In genomic region chr16:17809711-17810110, GRCm38 (mm10) we compare ENCODE assay signal across 8 mouse cellular contexts. TPM values are rescaled to one million over a fixed set of nuclear protein-coding genes. Genes with fewer than 3 reads are reported as not detected.
DNase-seq lines count a peak whose midpoint lies in the region; ATAC-seq and TF ChIP-seq lines count a peak whose summit lies in the region.

No protein-coding gene starts in this region.

- 31% methylated on average over 7 of the region's 7 CpGs for WGBS in olfactory bulb, adult 2 months

- TF ChIP-seq CTCF in olfactory bulb, adult 2 months (IDR thresholded peaks at IDR 0.05; ENCODE audit: insufficient read depth, low read depth, low read length): no peak

- H3K4me3 ChIP-seq in olfactory bulb, adult 2 months (ENCODE audit: insufficient read depth, low read depth, low read length): no peak overlapping the region

- DNase-seq in 3T3-L1 (ENCODE audit: low read depth, low spot score) (peak; percentile 99), adipocyte (ENCODE audit: low spot score) (peak; percentile 83)
- DNase-seq in gastrocnemius, postnatal 25 days: peak; percentile 78
- peak; percentile 38 to 49 for DNase-seq in kidney, postnatal 25 days
- DNase-seq in right cerebral cortex, postnatal 4 days: no peak
- no peak for DNase-seq in cerebellum, adult 8-10 months

- peak overlapping the region; percentile 21; the same call in 1 of the 2 replicates for H3K27ac ChIP-seq in olfactory bulb, adult 2 months (ENCODE audit: insufficient read depth, low read depth, low read length)

- no peak for ATAC-seq in megakaryocyte-erythroid progenitor cell, adult 5-6 weeks (replicated peaks; ENCODE audit: low FRiP score, low TSS enrichment, poor library complexity, severe bottlenecking)

- peaks cover 24% of the 10 kb centered on the region for H3K4me1 ChIP-seq in olfactory bulb, adult 2 months (ENCODE audit: control insufficient read depth, insufficient read depth, low read length)

- no peak for TF ChIP-seq POLR2A in olfactory bulb, adult 2 months (IDR thresholded peaks at IDR 0.05; ENCODE audit: insufficient read depth, low read depth, low read length)

RNA-seq across cellular contexts. Expression of gene Scarf2, which starts 12.6 kb away (rescaled TPM):
- 1 to 10 TPM; 4.7 to 5.4 TPM for total RNA-seq in gastrocnemius, postnatal 25 days (2021)
- polyA plus RNA-seq in olfactory bulb, adult 2 months (2012; ENCODE audit: insufficient read depth, insufficient read length, low replicate concordance, missing spikeins): not detected in 2 replicates
- not detected in 2 replicates for total RNA-seq in megakaryocyte-erythroid progenitor cell, adult 5-6 weeks (2014; fragmentation: Nextera tagmentation)
- total RNA-seq in megakaryocyte-erythroid progenitor cell, adult 5-6 weeks (2017): not detected in 2 replicates

RNA-seq across cellular contexts. Expression of gene B830017H08Rik, which starts 23.2 kb away (rescaled TPM):
- total RNA-seq in gastrocnemius, postnatal 25 days (2021): not detected
- not detected in 2 replicates for polyA plus RNA-seq in olfactory bulb, adult 2 months (2012; ENCODE audit: insufficient read depth, insufficient read length, low replicate concordance, missing spikeins)
- total RNA-seq in megakaryocyte-erythroid progenitor cell, adult 5-6 weeks (2014; fragmentation: Nextera tagmentation): not detected in 2 replicates
- not detected in 2 replicates for total RNA-seq in megakaryocyte-erythroid progenitor cell, adult 5-6 weeks (2017)

RNA-seq across cellular contexts. Expression of gene Car15, which starts 28.5 kb away (rescaled TPM):
- total RNA-seq in gastrocnemius, postnatal 25 days (2021): under 1 TPM; 0.79 to 0.88 TPM
- not detected in 2 replicates for polyA plus RNA-seq in olfactory bulb, adult 2 months (2012; ENCODE audit: insufficient read depth, insufficient read length, low replicate concordance, missing spikeins)
- total RNA-seq in megakaryocyte-erythroid progenitor cell, adult 5-6 weeks (2014; fragmentation: Nextera tagmentation): 3.5 and 6.9 TPM in 2 replicates
- total RNA-seq in megakaryocyte-erythroid progenitor cell, adult 5-6 weeks (2017): 2.2 and 3.4 TPM in 2 replicates

RNA-seq across cellular contexts. Expression of gene Klhl22, which starts 50.3 kb away (rescaled TPM):
- total RNA-seq in gastrocnemius, postnatal 25 days (2021): 10 to 100 TPM; 15.4 to 18.8 TPM
- polyA plus RNA-seq in olfactory bulb, adult 2 months (2012; ENCODE audit: insufficient read depth, insufficient read length, low replicate concordance, missing spikeins): not detected in 2 replicates
- 34.5 and 35.6 TPM in 2 replicates for total RNA-seq in megakaryocyte-erythroid progenitor cell, adult 5-6 weeks (2014; fragmentation: Nextera tagmentation)
- total RNA-seq in megakaryocyte-erythroid progenitor cell, adult 5-6 weeks (2017): 26.6 and 65.5 TPM in 2 replicates

Comparison
In these comparisons a context has a peak if more than half of its experiments do, and no peak if none do; other contexts are left out.
1. DNase-seq: peak in 3T3-L1 (single experiment), adipocyte (single experiment), gastrocnemius, postnatal 25 days (single experiment) and kidney, postnatal 25 days (2 of 2); none in right cerebral cortex, postnatal 4 days (single experiment) and cerebellum, adult 8-10 months (single experiment).
2. RNA of gene Scarf2, which starts 12.6 kb away (total RNA-seq): 4.7 to 5.4 TPM in gastrocnemius, postnatal 25 days; not detected in megakaryocyte-erythroid progenitor cell, adult 5-6 weeks; every median in the first group is over 4 times any median in the second.